Mouse (Mus musculus) liver, adult 2 months (tissue): ENCODE data around the gene Smok3b.

Experiments
- CTCF ChIP-seq: fragments of 200-500 bp; IDR thresholded peaks from 2 replicates; pipeline ENCODE4 v1.5.1; 2011; ENCODE audit warnings: low read depth, low read length, control low read depth
- POLR2A ChIP-seq: fragments of 200-500 bp; IDR thresholded peaks from 2 replicates; pipeline ENCODE4 v1.6.1; 2011; ENCODE audit warnings: low read length, control low read depth; ENCODE audit not compliant: insufficient read depth; ENCODE audit errors: extremely low read depth

- TF ChIP-seq CTCF = no peak
- no peak for TF ChIP-seq POLR2A
These were observed 4.2 kb upstream of the Smok3b start for GRCm38 (mm10) chr5:138016997-138017396.
